Mouse (Mus musculus): ENCODE results near the gene Antxr1. TPM values are rescaled to one million over a fixed set of nuclear protein-coding genes. Genes with fewer than 3 reads are reported as not detected.

Gene Antxr1
- polyA plus RNA-seq, 1 experiment from 2014 or later: 0.54 TPM

DNA sequence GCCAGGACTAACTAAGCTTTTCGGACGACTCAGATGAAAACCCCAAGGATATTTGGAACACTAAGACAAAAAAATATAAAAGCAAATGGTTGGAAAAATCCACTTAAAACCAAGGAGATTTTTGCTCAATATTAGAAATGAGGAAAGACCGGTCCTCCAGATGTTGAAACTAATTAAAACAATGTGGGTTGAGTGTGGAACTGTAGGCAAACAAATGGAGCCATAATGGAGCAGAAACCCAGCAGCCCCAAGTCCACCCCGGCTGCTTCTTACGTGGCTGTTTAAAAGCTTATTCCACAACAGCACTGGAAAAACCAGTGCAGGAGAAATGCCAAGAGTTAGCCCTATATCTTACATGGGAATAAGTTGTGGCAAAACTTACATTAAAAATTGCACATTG, 32.9 kb downstream of the Antxr1 start:
- Histone ChIP-seq H3K4me3 (ENCODE audit: low read depth, low read length) (no peak overlapping the region), H3K4me2 (ENCODE audit: low read depth, low read length) (no peak overlapping the region), H3K9ac (ENCODE audit: low read depth, low read length) (no peak overlapping the region), H3K4me1 (ENCODE audit: control insufficient read depth, low read depth, low read length) (no peaks in the 10 kb centered on the region), H3K27me3 (ENCODE audit: control insufficient read depth, insufficient read depth, low read depth, low read length) (no peaks in the 10 kb centered on the region), H3K36me3 (ENCODE audit: control insufficient read depth, insufficient read depth) (no peaks in the 10 kb centered on the region), H3K9me3 (replicated peaks; ENCODE audit: control insufficient read depth, low read length) (no peaks in the 10 kb centered on the region), H3K27ac (ENCODE audit: low read length) (no peak overlapping the region)
- no peak for ATAC-seq (ENCODE audit: low read depth)
- 68% methylated on average over 5 of the region's 5 CpGs for WGBS (ENCODE audit: insufficient replicate concordance)

DNA sequence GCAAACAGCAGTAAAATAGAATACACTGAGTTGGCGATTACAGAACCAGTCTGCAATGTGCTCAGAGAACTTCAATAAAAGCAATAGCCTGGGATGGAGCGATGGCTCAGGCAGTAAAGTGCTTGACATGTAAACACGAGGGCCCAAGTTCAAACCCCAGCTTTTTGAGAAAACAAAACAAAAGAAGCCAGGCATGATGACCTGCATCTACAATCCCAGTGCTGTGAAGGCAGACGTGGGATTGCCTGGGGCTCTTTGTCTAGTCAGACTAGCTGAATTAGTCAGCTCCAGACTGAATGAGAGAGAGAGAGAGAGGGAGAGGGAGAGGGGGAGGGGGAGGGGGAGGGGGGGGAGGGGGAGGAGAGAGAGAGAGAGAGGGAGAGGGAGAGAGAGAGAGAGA, 33.6 kb downstream of the Antxr1 start:
- no peak overlapping the region for H3K27ac ChIP-seq (ENCODE audit: low read length)
- no peaks in the 10 kb centered on the region for H3K4me1 ChIP-seq (ENCODE audit: control insufficient read depth, low read depth, low read length)
- no peak overlapping the region for H3K9ac ChIP-seq (ENCODE audit: low read depth, low read length)
- H3K9me3 ChIP-seq (replicated peaks; ENCODE audit: control insufficient read depth, low read length): no peaks in the 10 kb centered on the region
- H3K4me3 ChIP-seq (ENCODE audit: low read depth, low read length): no peak overlapping the region
- H3K27me3 ChIP-seq (ENCODE audit: control insufficient read depth, insufficient read depth, low read depth, low read length): no peaks in the 10 kb centered on the region
- whole genome bisulfite sequencing (ENCODE audit: insufficient replicate concordance): 56% methylated on average over 4 of the region's 4 CpGs
- H3K36me3 ChIP-seq (ENCODE audit: control insufficient read depth, insufficient read depth): no peaks in the 10 kb centered on the region
- no peak overlapping the region for H3K4me2 ChIP-seq (ENCODE audit: low read depth, low read length)
- no peak for ATAC-seq (ENCODE audit: low read depth)

DNA sequence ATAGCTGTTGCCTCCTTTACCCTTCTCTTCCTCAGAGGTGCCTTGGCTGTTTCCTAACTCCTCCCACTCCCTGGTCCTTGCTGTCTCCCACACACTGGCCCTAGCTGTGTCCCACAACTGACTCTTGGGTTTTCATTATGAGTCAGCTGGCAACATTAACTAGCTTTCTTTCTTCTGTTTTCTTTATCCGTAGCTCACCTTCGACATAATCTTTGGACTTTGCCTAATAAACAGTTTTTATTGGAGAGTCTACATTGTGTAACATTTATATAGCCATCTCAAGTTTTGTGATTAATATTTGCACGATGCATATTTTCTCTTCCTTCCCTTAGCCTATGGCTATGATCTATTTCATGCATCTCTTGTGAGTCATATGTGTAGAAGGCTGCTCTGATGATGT, 40.7 kb downstream of the Antxr1 start:
- Histone ChIP-seq H3K9ac (ENCODE audit: low read depth, low read length) (no peak overlapping the region), H3K36me3 (ENCODE audit: control insufficient read depth, insufficient read depth) (no peaks in the 10 kb centered on the region), H3K4me3 (ENCODE audit: low read depth, low read length) (no peak overlapping the region), H3K27ac (ENCODE audit: low read length) (no peak overlapping the region), H3K27me3 (ENCODE audit: control insufficient read depth, insufficient read depth, low read depth, low read length) (no peaks in the 10 kb centered on the region), H3K4me1 (ENCODE audit: control insufficient read depth, low read depth, low read length) (no peaks in the 10 kb centered on the region), H3K9me3 (replicated peaks; ENCODE audit: control insufficient read depth, low read length) (no peaks in the 10 kb centered on the region), H3K4me2 (ENCODE audit: low read depth, low read length) (no peak overlapping the region)
- no peak for ATAC-seq (ENCODE audit: low read depth)
- 61% methylated on average over 3 of the region's 3 CpGs for WGBS (ENCODE audit: insufficient replicate concordance)

DNA sequence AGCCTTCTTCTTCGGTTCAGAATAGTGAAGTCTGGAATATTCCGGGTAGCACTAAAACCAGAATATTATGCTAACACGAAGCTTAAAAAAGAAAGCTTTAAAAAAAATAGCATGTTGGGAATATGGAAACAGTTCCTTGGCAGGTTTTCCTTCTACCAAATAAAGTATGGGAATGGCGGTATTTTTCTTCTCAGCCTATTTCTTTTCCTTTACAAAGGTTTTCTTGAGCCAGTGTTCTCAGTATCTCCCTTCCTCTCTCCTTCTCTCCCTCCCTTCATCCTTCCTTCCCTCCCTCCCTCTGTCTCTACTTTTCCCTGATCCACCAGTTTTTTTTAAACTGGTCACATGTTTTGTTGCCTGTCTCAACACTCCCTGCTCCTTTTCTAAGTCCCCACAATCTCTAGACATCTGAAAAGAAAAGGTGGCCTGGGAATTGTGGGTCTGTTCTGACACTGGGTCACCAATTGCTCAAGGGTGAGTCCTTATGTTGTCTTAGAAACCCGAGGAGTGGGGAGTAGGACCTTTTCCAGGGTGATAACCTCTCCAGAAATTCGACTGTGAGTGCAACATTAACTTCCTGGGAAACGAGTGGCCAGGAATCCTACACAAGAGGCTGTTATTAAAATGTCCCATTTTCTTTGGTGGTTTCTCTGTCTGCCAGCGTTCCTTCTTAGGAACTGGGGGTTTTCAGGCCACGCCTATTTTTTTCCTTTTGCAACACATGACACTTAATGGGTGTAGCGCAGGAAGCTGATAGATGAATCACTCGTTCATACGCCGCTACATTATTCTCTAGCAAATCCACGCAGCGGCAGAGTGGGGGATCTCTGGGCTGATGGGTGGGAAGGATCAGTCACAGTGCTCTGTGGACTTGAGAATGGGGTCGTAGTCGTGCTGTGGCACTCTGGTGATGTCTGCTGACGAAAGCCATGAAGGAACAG, 42.4 kb downstream of the Antxr1 start:
- 64% methylated on average over 18 of the region's 18 CpGs for WGBS (ENCODE audit: insufficient replicate concordance)
- Histone ChIP-seq H3K4me3 (ENCODE audit: low read depth, low read length) (no peak overlapping the region), H3K36me3 (ENCODE audit: control insufficient read depth, insufficient read depth) (no peaks in the 10 kb centered on the region), H3K27me3 (ENCODE audit: control insufficient read depth, insufficient read depth, low read depth, low read length) (no peaks in the 10 kb centered on the region), H3K4me1 (ENCODE audit: control insufficient read depth, low read depth, low read length) (no peaks in the 10 kb centered on the region), H3K9ac (ENCODE audit: low read depth, low read length) (no peak overlapping the region), H3K4me2 (ENCODE audit: low read depth, low read length) (no peak overlapping the region), H3K9me3 (replicated peaks; ENCODE audit: control insufficient read depth, low read length) (no peaks in the 10 kb centered on the region), H3K27ac (ENCODE audit: low read length) (no peak overlapping the region)
- no peak for ATAC-seq (ENCODE audit: low read depth)

DNA sequence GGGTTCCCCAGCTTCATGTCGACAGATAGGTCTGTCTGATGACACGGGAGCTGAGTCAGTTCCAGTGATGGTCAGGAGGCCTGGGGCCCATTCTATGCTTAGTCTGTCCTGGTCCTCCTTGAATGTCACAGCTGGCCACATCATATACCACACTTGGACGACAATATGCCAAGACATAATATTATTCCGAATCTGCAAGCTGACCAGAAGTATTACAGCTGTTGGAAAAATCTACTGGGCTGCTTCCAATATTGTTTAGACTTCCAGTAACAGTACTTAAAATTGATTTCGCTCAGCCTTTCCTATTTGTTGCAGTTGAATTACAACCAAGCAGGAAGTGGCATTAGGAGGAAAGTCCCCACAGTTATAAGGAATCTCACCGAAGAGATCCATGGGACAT, 48.4 kb downstream of the Antxr1 start:
- Histone ChIP-seq H3K27ac (ENCODE audit: low read length) (no peak overlapping the region), H3K27me3 (ENCODE audit: control insufficient read depth, insufficient read depth, low read depth, low read length) (no peaks in the 10 kb centered on the region), H3K4me3 (ENCODE audit: low read depth, low read length) (no peak overlapping the region), H3K9ac (ENCODE audit: low read depth, low read length) (no peak overlapping the region), H3K4me2 (ENCODE audit: low read depth, low read length) (no peak overlapping the region), H3K36me3 (ENCODE audit: control insufficient read depth, insufficient read depth) (no peaks in the 10 kb centered on the region), H3K9me3 (replicated peaks; ENCODE audit: control insufficient read depth, low read length) (no peaks in the 10 kb centered on the region), H3K4me1 (ENCODE audit: control insufficient read depth, low read depth, low read length) (no peaks in the 10 kb centered on the region)
- whole genome bisulfite sequencing (ENCODE audit: insufficient replicate concordance): 59% methylated on average over 6 of the region's 6 CpGs
- ATAC-seq (ENCODE audit: low read depth): no peak

DNA sequence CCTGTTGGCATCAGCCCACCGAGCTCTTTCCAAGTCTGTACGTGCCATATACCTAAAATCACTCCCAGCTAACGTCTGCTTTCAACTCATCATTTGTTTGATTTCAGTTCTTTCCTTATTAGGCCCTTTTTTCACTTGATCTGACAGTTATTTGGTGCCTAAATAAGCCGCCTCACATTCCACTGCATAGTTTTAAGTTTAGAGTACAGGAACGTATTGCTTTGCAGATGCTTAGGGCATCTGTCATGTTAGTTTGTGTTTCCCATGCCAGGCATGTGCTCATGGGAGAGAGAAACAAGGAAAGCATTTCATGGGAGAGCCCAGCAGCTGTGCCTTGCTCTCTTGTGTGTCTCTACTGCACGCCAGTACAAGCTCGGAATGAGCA, 50.3 kb downstream of the Antxr1 start:
- Histone ChIP-seq H3K9me3 (replicated peaks; ENCODE audit: control insufficient read depth, low read length) (no peaks in the 10 kb centered on the region), H3K4me2 (ENCODE audit: low read depth, low read length) (no peak overlapping the region), H3K36me3 (ENCODE audit: control insufficient read depth, insufficient read depth) (no peaks in the 10 kb centered on the region), H3K4me1 (ENCODE audit: control insufficient read depth, low read depth, low read length) (no peaks in the 10 kb centered on the region), H3K27ac (ENCODE audit: low read length) (no peak overlapping the region), H3K9ac (ENCODE audit: low read depth, low read length) (no peak overlapping the region), H3K27me3 (ENCODE audit: control insufficient read depth, insufficient read depth, low read depth, low read length) (no peaks in the 10 kb centered on the region), H3K4me3 (ENCODE audit: low read depth, low read length) (no peak overlapping the region)
- no peak for ATAC-seq (ENCODE audit: low read depth)
- WGBS (ENCODE audit: insufficient replicate concordance): 58% methylated on average over 7 of the region's 7 CpGs

DNA sequence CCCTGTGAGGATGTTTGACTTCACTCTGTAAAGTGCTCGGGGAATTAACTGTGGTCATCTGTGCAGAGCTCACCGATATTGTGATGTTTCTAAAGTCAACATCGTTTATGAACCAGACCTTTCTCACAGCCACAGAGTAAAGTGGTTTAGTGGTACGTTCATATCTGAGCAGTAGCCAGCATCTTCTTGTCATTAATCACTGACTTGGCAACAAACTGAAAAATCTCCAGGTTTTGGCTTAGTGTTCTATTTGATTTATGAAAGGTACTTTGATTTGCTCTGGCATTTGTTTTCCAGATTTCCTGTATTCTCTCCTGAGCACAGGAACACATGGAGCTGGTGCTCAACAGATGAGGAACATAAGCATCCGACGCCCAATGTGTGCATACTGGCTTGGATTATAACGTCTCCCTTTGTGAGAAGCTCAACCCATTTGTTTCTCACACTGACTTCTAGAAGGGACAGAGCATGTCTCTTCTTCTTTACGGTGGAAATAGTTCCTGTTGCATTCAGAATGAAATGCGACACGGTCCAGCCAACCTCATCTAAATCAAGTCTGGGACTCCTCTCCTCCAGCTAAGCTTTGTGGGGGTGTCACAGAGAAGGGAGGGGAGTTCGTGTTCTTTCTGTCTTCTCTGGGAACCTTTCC, 50.8 kb downstream of the Antxr1 start:
- Histone ChIP-seq H3K9ac (ENCODE audit: low read depth, low read length) (no peak overlapping the region), H3K4me1 (ENCODE audit: control insufficient read depth, low read depth, low read length) (no peaks in the 10 kb centered on the region), H3K27me3 (ENCODE audit: control insufficient read depth, insufficient read depth, low read depth, low read length) (no peaks in the 10 kb centered on the region), H3K4me2 (ENCODE audit: low read depth, low read length) (no peak overlapping the region), H3K27ac (ENCODE audit: low read length) (no peak overlapping the region), H3K4me3 (ENCODE audit: low read depth, low read length) (no peak overlapping the region), H3K36me3 (ENCODE audit: control insufficient read depth, insufficient read depth) (no peaks in the 10 kb centered on the region), H3K9me3 (replicated peaks; ENCODE audit: control insufficient read depth, low read length) (no peaks in the 10 kb centered on the region)
- WGBS (ENCODE audit: insufficient replicate concordance): 68% methylated on average over 11 of the region's 11 CpGs
- ATAC-seq (ENCODE audit: low read depth): no peak

DNA sequence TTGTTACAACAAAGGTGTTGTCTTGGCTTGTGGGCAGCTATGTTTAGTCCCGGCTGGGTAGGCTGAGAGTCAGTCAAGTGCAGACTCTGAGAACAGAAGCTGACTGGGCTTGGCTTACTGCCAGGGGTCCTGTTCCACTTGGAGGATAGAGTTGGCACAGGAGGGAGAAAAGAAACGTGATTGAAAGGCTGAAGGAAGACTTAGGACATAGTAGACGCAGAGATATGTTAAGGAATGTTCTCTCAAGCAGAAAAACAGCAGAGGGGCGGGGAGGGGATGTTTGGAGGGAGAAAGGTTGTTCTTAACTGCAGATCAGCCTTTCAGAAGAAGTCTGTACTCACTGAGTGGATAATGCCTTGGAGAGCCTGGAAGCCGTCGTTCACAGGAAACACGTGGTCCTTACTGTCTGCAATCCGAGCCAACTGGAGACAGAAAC, 53.3 kb downstream of the Antxr1 start:
- H3K36me3 ChIP-seq (ENCODE audit: control insufficient read depth, insufficient read depth): no peaks in the 10 kb centered on the region
- no peak overlapping the region for H3K27ac ChIP-seq (ENCODE audit: low read length)
- H3K4me3 ChIP-seq (ENCODE audit: low read depth, low read length): no peak overlapping the region
- no peak overlapping the region for H3K9ac ChIP-seq (ENCODE audit: low read depth, low read length)
- H3K4me2 ChIP-seq (ENCODE audit: low read depth, low read length): no peak overlapping the region
- no peaks in the 10 kb centered on the region for H3K27me3 ChIP-seq (ENCODE audit: control insufficient read depth, insufficient read depth, low read depth, low read length)
- H3K9me3 ChIP-seq (replicated peaks; ENCODE audit: control insufficient read depth, low read length): no peaks in the 10 kb centered on the region
- H3K4me1 ChIP-seq (ENCODE audit: control insufficient read depth, low read depth, low read length): no peaks in the 10 kb centered on the region
- WGBS (ENCODE audit: insufficient replicate concordance): 48% methylated on average over 8 of the region's 8 CpGs
- no peak for ATAC-seq (ENCODE audit: low read depth)

DNA sequence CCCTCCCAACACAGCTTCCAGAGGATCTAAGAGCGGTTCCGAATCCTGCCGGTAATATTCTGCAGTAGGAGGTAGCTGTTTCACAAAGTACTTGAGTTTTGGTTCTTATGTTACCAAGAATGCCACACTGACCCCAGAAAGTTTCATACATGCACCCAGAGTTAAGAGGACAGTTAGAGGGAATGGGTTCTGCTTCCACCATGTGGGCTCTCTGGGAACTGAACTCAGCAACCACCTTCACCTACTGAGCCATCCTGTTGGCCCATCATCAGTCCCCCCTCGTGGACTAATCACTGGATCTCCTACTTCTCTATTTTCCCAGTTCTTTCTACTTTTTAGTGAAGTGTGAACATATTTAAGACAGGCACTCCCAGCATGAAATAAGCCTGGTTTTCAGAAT, 53.9 kb downstream of the Antxr1 start:
- 61% methylated on average over 4 of the region's 4 CpGs for WGBS (ENCODE audit: insufficient replicate concordance)
- no peak for ATAC-seq (ENCODE audit: low read depth)
- no peaks in the 10 kb centered on the region for H3K27me3 ChIP-seq (ENCODE audit: control insufficient read depth, insufficient read depth, low read depth, low read length)
- H3K4me1 ChIP-seq (ENCODE audit: control insufficient read depth, low read depth, low read length): no peaks in the 10 kb centered on the region
- no peaks in the 10 kb centered on the region for H3K9me3 ChIP-seq (replicated peaks; ENCODE audit: control insufficient read depth, low read length)
- H3K36me3 ChIP-seq (ENCODE audit: control insufficient read depth, insufficient read depth): no peaks in the 10 kb centered on the region
- H3K4me3 ChIP-seq (ENCODE audit: low read depth, low read length): no peak overlapping the region
- no peak overlapping the region for H3K4me2 ChIP-seq (ENCODE audit: low read depth, low read length)
- H3K27ac ChIP-seq (ENCODE audit: low read length): no peak overlapping the region
- no peak overlapping the region for H3K9ac ChIP-seq (ENCODE audit: low read depth, low read length)
